Mouse (Mus musculus) forebrain, embryonic 14.5 days (tissue): ENCODE results near the gene Olfr424. TPM values are rescaled to one million over a fixed set of nuclear protein-coding genes. Genes with fewer than 3 reads are reported as not detected.
A peak's percentile ranks its signal among the peaks of the same experiment; 100 is the strongest.

Experiments
- ATAC-seq: fragments of 200-750 bp; cut with Nextera tagmentation; 2 replicates; pipeline ENCODE4 v1.8.0; 2017; ENCODE audit warnings: mild to moderate bottlenecking, moderate library complexity
- DNase-seq: peaks from one replicate; pipeline ENCODE4 v3.0.0-alpha.2; 2015; ENCODE audit warnings: low spot score
- H3K27ac ChIP-seq: fragments of 300-500 bp; sonication (generic); 2 replicates; pipeline ENCODE4 v1.5.1; 2014; ENCODE audit warnings: low read depth, mild to moderate bottlenecking, control low read depth, low read length, moderate library complexity
- H3K27me3 ChIP-seq: fragments of 300-500 bp; sonication (generic); replicated peaks from 2 replicates; pipeline ENCODE4 v1.6.1; 2014; ENCODE audit warnings: low read length, control low read depth, mixed read lengths; ENCODE audit not compliant: control insufficient read depth, insufficient read depth
- H3K36me3 ChIP-seq: fragments of 300-500 bp; sonication (generic); 2 replicates; pipeline ENCODE4 v1.6.1; 2014; ENCODE audit warnings: low read length, control low read depth; ENCODE audit not compliant: control insufficient read depth, insufficient read depth
- H3K4me1 ChIP-seq: fragments of 300-500 bp; sonication (generic); 2 replicates; pipeline ENCODE4 v1.6.1; 2014; ENCODE audit warnings: antibody characterized with exemption, low read length, control low read depth; ENCODE audit not compliant: control insufficient read depth, insufficient read depth
- H3K4me2 ChIP-seq: fragments of 300-500 bp; sonication (generic); 2 replicates; pipeline ENCODE4 v1.6.1; 2014; ENCODE audit warnings: mild to moderate bottlenecking, control low read depth, low read length
- H3K4me3 ChIP-seq: fragments of 300-500 bp; sonication (generic); 2 replicates; pipeline ENCODE4 v1.5.1; 2014; ENCODE audit warnings: low read depth, low read length, control low read depth
- H3K9ac ChIP-seq: fragments of 300-500 bp; sonication (generic); 2 replicates; pipeline ENCODE4 v1.6.1; 2014; ENCODE audit warnings: mild to moderate bottlenecking, low read length, control low read depth, moderate library complexity
- H3K9me3 ChIP-seq: fragments of 300-500 bp; sonication (generic); replicated peaks from 2 replicates; pipeline ENCODE4 v1.6.1; 2016; ENCODE audit warnings: low read length, control low read depth, mixed read lengths; ENCODE audit not compliant: control insufficient read depth
- WGBS: fragments of 180-500 bp; shearing (Covaris S2); extraction: QIAGEN DNeasy Blood & Tissue Kit; methylation state at CpG from one replicate; pipeline ENCODE4 v1.1.7; 2014; 5-methylcytosine and 5-hydroxymethylcytosine counted together
- polyA plus RNA-seq: library from polyadenylated mRNA; unstranded; fragments of >200 nt; fragmentation: Nextera tagmentation; extraction: Ambion mirVana; gene quantifications from 2 replicates; pipeline ENCODE4 v1.2.1, GENCODE M21; 2014

Olfr424 gene
- not detected in 2 replicates for polyA plus RNA-seq

DNA sequence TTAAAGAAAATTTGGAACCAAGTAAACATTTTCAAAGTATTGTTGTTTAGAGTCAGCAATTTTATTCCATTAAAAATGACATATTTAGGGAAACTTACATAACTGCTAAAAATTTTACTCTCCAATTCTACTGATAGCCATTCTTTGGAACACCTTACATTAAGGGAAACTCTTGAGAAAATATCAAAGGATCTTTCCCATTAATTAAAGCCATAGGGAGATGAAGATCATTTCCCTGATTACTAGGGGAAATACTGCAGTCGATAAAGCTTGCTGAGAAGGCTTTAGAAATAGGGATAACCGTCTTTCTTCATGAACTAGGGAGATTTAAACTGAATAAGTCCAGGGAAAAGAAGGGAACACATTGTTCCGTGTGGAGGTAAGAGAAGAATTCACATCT, at the start of gene Olfr424:
TSS of gene Olfr424 (plus strand) at position 301 of the 400 bp plus-strand sequence.
- WGBS = 54% methylated on average over 3 of the region's 3 CpGs
- no peak within 1 kb of the TSS for H3K4me2 ChIP-seq
- H3K27me3 ChIP-seq = no peaks in the 10 kb centered on the region
- H3K9ac ChIP-seq = no peak within 1 kb of the TSS
- DNase-seq (no peak), ATAC-seq (no peak)
- H3K4me3 ChIP-seq = no peak within 1 kb of the TSS
- H3K9me3 ChIP-seq = no peaks in the 10 kb centered on the region
- no peaks in the 10 kb centered on the region for H3K4me1 ChIP-seq
- no peaks in the 10 kb centered on the region for H3K36me3 ChIP-seq
- H3K27ac ChIP-seq = no peak within 1 kb of the TSS

DNA sequence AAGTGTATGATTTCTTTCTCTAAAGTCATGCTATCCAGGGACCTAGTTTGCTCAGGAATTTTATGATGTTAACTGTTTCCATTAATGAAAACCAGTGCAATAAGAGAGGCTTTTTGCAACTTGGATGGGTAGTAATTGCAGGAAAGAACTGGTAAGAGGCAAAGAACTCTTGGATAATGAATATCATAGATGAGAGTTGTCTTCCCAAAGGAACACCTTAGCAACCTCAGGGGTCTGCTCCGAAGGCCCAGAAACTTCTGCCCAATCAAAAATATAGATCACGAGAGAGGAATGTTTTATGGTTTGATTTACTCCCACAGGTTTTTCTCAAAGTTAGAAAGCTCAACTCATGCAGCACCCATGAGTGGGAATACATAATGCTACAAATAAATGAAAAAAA, 47.3 kb upstream of the Olfr424 start, which contains the start of gene Olfr429:
TSS of gene Olfr429 (plus strand) at position 301 of the 400 bp plus-strand sequence.
- Histone ChIP-seq H3K27me3 (no peaks in the 10 kb centered on the region), H3K27ac (no peak within 1 kb of the TSS), H3K9ac (no peak within 1 kb of the TSS), H3K4me2 (no peak within 1 kb of the TSS), H3K9me3 (no peaks in the 10 kb centered on the region), H3K4me3 (no peak within 1 kb of the TSS), H3K36me3 (no peaks in the 10 kb centered on the region), H3K4me1 (no peaks in the 10 kb centered on the region)
- DNase-seq (no peak), ATAC-seq (no peak)
- 98% methylated on average over 2 of the region's 2 CpGs for WGBS

DNA sequence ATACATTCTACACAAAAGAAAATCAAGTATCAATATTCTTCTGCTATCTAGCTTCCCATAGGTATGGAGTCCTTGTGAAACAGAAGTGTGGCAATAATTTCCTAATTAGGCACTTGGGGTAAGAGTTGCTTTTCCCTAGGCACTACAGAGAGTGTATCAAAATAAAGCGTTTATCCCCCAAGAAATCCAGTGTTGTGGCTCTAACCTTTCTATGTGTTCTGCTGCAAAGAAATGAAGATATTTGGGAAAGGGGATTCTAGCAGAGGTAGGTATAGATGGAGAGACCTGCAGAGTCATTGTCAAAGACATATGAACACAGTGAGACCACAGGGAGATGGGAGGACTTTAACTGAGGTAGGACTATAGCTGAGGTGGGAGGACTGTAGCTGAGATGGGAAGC, 34.7 kb upstream of the Olfr424 start, which contains the start of gene Olfr427:
TSS of gene Olfr427 (plus strand) at position 301 of the 400 bp plus-strand sequence.
- Histone ChIP-seq H3K9me3 (no peaks in the 10 kb centered on the region), H3K27me3 (no peaks in the 10 kb centered on the region)

DNA sequence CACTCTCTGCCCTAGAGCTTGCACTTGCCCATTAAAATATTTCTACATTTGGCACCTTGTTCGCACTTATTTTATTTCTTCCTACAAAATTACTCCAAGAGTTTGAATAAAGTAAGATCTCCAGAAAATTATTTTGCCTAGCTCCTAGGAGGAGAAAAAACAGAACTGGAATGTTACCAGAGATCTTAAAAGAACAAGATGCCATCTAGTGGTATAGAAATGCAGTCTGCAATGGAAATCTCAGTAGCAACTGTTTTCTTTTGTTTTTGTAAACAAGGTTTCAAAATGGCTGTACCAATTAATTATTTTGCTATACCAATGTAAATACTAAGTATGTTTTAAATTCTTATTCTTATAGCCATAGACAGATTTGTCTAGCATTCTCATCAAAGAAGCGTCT, 27.6 kb upstream of the Olfr424 start:
- no peak overlapping the region for H3K9ac ChIP-seq
- no peaks in the 10 kb centered on the region for H3K36me3 ChIP-seq
- H3K4me2 ChIP-seq = no peak overlapping the region
- ATAC-seq (no peak), DNase-seq (peak; percentile 63)
- no peak overlapping the region for H3K4me3 ChIP-seq
- no peaks in the 10 kb centered on the region for H3K4me1 ChIP-seq
- no peaks in the 10 kb centered on the region for H3K9me3 ChIP-seq
- no peaks in the 10 kb centered on the region for H3K27me3 ChIP-seq
- no peak overlapping the region for H3K27ac ChIP-seq
- 65% methylated on average over 2 of the region's 2 CpGs for WGBS

More for the DNA sequence above, 34.7 kb upstream of the Olfr424 start, which contains the start of gene Olfr427:
- Histone ChIP-seq H3K4me2 (no peak within 1 kb of the TSS), H3K27ac (no peak within 1 kb of the TSS), H3K36me3 (no peaks in the 10 kb centered on the region), H3K4me3 (no peak within 1 kb of the TSS), H3K9ac (no peak within 1 kb of the TSS), H3K4me1 (no peaks in the 10 kb centered on the region)
- 84% methylated on average over 1 of the region's 1 CpGs for WGBS
- ATAC-seq = no peak
- no peak for DNase-seq

DNA sequence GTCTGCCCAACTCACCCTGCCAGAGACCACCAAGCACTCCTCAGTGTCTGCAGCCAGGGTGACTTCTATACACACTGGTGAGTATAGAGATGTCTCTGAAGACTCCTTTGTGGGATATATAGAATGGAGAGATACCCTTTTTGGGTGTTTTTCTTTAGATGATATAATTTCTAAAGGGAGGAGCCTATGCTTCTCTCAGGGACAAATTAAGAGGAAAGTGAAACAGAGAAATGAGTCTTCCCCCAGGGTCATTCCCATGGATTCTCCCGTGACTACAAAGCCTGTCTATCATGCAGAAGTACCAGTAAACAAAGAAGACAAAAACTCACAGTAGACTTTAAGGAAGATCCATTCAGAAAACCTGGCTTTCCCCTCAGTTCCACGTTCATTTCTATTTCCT, 10.3 kb upstream of the Olfr424 start, which contains the start of gene Olfr231:
TSS of gene Olfr231 (minus strand) at position 101 of the 400 bp plus-strand sequence.
- H3K4me1 ChIP-seq = no peaks in the 10 kb centered on the region
- no peaks in the 10 kb centered on the region for H3K9me3 ChIP-seq
- H3K9ac ChIP-seq = no peak within 1 kb of the TSS
- no peak within 1 kb of the TSS for H3K4me2 ChIP-seq
- no peak within 1 kb of the TSS for H3K4me3 ChIP-seq
- H3K27ac ChIP-seq = no peak within 1 kb of the TSS
- 49% methylated on average over 2 of the region's 2 CpGs for WGBS
- H3K27me3 ChIP-seq = no peaks in the 10 kb centered on the region
- H3K36me3 ChIP-seq = no peaks in the 10 kb centered on the region
- no peak for DNase-seq
- no peak for ATAC-seq

DNA sequence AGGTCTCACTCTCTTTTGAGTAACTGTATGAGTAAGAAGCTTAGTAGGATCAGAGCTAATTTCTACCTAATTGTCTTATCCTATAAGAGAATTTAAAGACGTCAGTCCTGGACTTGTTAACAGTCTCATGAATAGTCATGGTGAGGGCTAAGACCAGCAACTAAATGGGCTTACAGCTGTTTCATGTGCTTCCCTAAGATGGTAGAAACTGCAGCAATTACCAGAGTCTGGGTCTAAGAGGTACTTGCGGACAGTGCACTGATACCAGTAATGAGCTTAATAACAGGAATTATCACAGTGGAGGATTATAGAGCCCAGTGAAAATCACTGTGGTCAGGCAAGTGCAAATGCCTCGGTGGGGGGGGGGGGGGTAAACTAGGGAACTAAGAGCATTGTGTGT, 682 bp downstream of the Olfr424 start:
- WGBS = 12% methylated on average over 3 of the region's 3 CpGs
- no peak overlapping the region for H3K9ac ChIP-seq
- H3K4me3 ChIP-seq = no peak overlapping the region
- H3K4me2 ChIP-seq = no peak overlapping the region
- H3K9me3 ChIP-seq = no peaks in the 10 kb centered on the region
- no peak overlapping the region for H3K27ac ChIP-seq
- H3K27me3 ChIP-seq = no peaks in the 10 kb centered on the region
- H3K36me3 ChIP-seq = no peaks in the 10 kb centered on the region
- DNase-seq (peak; percentile 11), ATAC-seq (0 out of 2 replicates have a peak, but pooled peaks have one; percentile 40)
- H3K4me1 ChIP-seq = no peaks in the 10 kb centered on the region

DNA sequence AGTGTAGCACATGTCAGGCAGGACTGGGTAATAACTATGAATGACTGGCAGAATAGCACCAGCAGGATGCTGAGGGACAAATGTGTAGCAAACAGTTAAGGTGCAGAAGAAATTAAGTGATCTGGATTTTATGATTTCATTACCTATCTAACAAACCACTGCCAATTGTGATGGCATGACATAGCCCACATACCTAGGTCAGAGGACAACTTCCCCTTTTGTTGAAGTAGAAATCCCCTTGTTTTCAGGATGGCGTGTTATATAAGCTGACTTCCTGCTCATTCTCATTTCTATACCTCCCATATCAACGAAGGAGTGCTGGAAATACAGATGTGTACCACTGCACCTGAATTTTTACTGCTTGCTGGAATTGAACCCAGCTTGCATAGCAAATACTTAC, 10.1 kb downstream of the Olfr424 start:
- no peaks in the 10 kb centered on the region for H3K4me1 ChIP-seq
- WGBS = 80% methylated on average over 2 of the region's 2 CpGs

DNA sequence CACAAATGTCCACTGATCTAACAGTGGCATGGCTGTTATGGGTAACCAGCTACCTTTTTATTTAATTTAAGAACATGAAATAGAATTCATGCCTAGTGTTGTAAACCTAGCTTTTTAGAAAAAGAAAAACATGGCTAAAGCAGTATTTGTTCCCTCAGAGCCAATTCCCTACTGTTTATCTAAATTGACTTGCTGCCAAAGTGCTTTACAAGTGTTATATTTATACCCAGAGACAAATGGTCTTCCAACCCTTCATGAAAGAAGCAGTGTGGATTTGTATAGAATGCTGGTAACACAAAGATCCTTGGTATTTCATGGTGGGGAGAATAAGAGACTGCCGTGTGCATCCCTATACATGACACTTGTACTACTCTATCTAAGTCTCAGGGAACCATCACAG, 15.4 kb downstream of the Olfr424 start:
- Histone ChIP-seq H3K36me3 (no peaks in the 10 kb centered on the region), H3K4me1 (no peaks in the 10 kb centered on the region), H3K9me3 (no peaks in the 10 kb centered on the region), H3K4me2 (no peak overlapping the region), H3K9ac (no peak overlapping the region), H3K27me3 (no peaks in the 10 kb centered on the region), H3K27ac (no peak overlapping the region), H3K4me3 (no peak overlapping the region)
- DNase-seq (no peak), ATAC-seq (no peak)
- 81% methylated on average over 1 of the region's 1 CpGs for WGBS

More for the DNA sequence above, 10.1 kb downstream of the Olfr424 start:
- no peak for DNase-seq
- ATAC-seq = no peak
- Histone ChIP-seq H3K27me3 (no peaks in the 10 kb centered on the region), H3K9ac (no peak overlapping the region), H3K4me2 (no peak overlapping the region), H3K4me3 (no peak overlapping the region), H3K9me3 (no peaks in the 10 kb centered on the region), H3K36me3 (no peaks in the 10 kb centered on the region), H3K27ac (no peak overlapping the region)

DNA sequence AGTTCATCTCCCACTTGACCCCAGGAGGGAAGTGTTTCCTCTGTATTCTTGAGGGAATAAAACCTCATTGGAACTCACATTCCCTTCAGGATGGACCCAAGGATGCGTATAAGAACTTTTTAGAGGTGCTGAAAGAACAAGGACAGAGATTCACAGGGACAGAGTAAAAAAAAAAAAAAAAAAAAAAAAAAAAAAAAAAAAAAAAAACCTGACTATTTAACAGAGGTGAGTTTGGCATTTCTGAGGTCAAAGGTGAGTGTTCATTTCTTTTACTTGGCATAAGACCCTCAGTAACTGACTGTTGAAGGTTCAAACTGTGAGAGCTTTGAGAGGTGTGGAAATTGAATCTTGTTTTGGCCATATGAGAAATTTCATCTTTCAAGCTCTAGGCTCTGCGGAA, 18.0 kb downstream of the Olfr424 start:
- Histone ChIP-seq H3K27ac (no peak overlapping the region), H3K27me3 (no peaks in the 10 kb centered on the region), H3K4me1 (no peaks in the 10 kb centered on the region), H3K4me3 (no peak overlapping the region), H3K36me3 (no peaks in the 10 kb centered on the region), H3K9ac (no peak overlapping the region), H3K4me2 (no peak overlapping the region), H3K9me3 (no peaks in the 10 kb centered on the region)
- WGBS = 84% methylated on average over 2 of the region's 2 CpGs
- no peak for ATAC-seq
- DNase-seq = no peak
